In genomic region chr4:131744685-131745043, GRCm38 (mm10) we compare ENCODE assay signal across 19 mouse cellular contexts.
DNase-seq lines count a peak whose midpoint lies in the region; ATAC-seq and TF ChIP-seq lines count a peak whose summit lies in the region.
"Had no signal": no experiment of that assay in that cellular context is flagged by ENCODE, and none has a peak within 500 bp of the region (broad histone marks: within the 10 kb centered on the region; RNA-seq: fewer than 3 reads in every experiment).

No protein-coding gene starts in this region.

- no peak overlapping the region for H3K4me3 ChIP-seq in gastrocnemius, adult 2 months
- H3K4me3 ChIP-seq in kidney, adult 2 months (ENCODE audit: insufficient read depth, low read depth, low read length): no peak overlapping the region
- peak overlapping the region; percentile 28 for H3K4me3 ChIP-seq in megakaryocyte, embryonic 14.5 days (replicated peaks)
- no peak overlapping the region for H3K4me3 ChIP-seq in stomach, embryonic 16.5 days (replicated peaks; ENCODE audit: low read length)
- H3K4me3 ChIP-seq in forebrain, embryonic 16.5 days (replicated peaks; ENCODE audit: low read length): no peak overlapping the region
- H3K4me3 ChIP-seq: hindbrain, embryonic 12.5 days; limb, embryonic 12.5 days; liver, embryonic 15.5 days; midbrain, embryonic 10.5 days; myocyte had no signal

- no peak for TF ChIP-seq POLR2A in kidney, adult 2 months (IDR thresholded peaks at IDR 0.05; ENCODE audit: low read depth, low read length)

- peaks cover 8% of the 10 kb centered on the region; the same call in 1 of the 2 replicates for H3K4me1 ChIP-seq in kidney, adult 2 months (ENCODE audit: control insufficient read depth, insufficient read depth, low read length)
- H3K4me1 ChIP-seq in megakaryocyte, embryonic 14.5 days: peaks cover 24% of the 10 kb centered on the region
- H3K4me1 ChIP-seq in stomach, embryonic 16.5 days (ENCODE audit: control insufficient read depth, insufficient read depth, low read length): peaks cover 16% of the 10 kb centered on the region
- H3K4me1 ChIP-seq in forebrain, embryonic 16.5 days (replicated peaks; ENCODE audit: control insufficient read depth, insufficient read depth, low read length): no peaks in the 10 kb centered on the region
- H3K4me1 ChIP-seq: hindbrain, embryonic 12.5 days; liver, embryonic 15.5 days had no signal

- TF ChIP-seq CTCF in gastrocnemius, adult 2 months (IDR thresholded peaks at IDR 0.05): no peak
- TF ChIP-seq CTCF in kidney, adult 2 months (conservative IDR thresholded peaks at IDR 0.05; ENCODE audit: insufficient read depth, insufficient read length, low read depth, low read length): no peak

- no peaks in the 10 kb centered on the region for H3K36me3 ChIP-seq in kidney, adult 2 months (ENCODE audit: control insufficient read depth, insufficient read depth, low read length)
- H3K36me3 ChIP-seq in megakaryocyte, embryonic 14.5 days (replicated peaks; ENCODE audit: low read length): no peaks in the 10 kb centered on the region
- no peaks in the 10 kb centered on the region for H3K36me3 ChIP-seq in stomach, embryonic 16.5 days (ENCODE audit: control insufficient read depth, insufficient read depth, low read length)
- no peaks in the 10 kb centered on the region for H3K36me3 ChIP-seq in forebrain, embryonic 16.5 days (ENCODE audit: control insufficient read depth, insufficient read depth)
- H3K36me3 ChIP-seq: hindbrain, embryonic 12.5 days; limb, embryonic 12.5 days; liver, embryonic 15.5 days; midbrain, embryonic 10.5 days had no signal

- DNase-seq in gastrocnemius, adult 2 months: no peak
- DNase-seq in gastrocnemius, postnatal 10 days: no peak
- peak; percentile 59 for DNase-seq in kidney, adult 2 months
- DNase-seq in kidney, postnatal 10 days: no peak
- DNase-seq: adrenal gland, postnatal 25 days; cerebellum, postnatal 36 days; gastrocnemius, postnatal 14 days; right cerebral cortex, adult 18-20 months; thymus, adult 18-20 months had no signal

- ATAC-seq in megakaryocyte, adult 5-6 weeks (ENCODE audit: poor library complexity, severe bottlenecking): no peak
- ATAC-seq in stomach, embryonic 16.5 days (ENCODE audit: insufficient read depth, low FRiP score): no peak
- ATAC-seq in forebrain, embryonic 16.5 days: no peak
- ATAC-seq: forebrain, embryonic 14.5 days had no signal

- no peak overlapping the region for H3K4me2 ChIP-seq in stomach, embryonic 16.5 days (ENCODE audit: low read depth, low read length)
- H3K4me2 ChIP-seq in forebrain, embryonic 16.5 days (ENCODE audit: low read length): no peak overlapping the region
- H3K4me2 ChIP-seq: hindbrain, embryonic 12.5 days; limb, embryonic 12.5 days; liver, embryonic 15.5 days had no signal

- intact Hi-C loops in gastrocnemius, adult 2 months (cut with DNase I): no loop called here

- H3K27ac ChIP-seq in gastrocnemius, adult 2 months: peak overlapping the region; percentile 67
- H3K27ac ChIP-seq in kidney, adult 2 months (ENCODE audit: insufficient read depth, low read depth, low read length): peak overlapping the region; percentile 62
- H3K27ac ChIP-seq in stomach, embryonic 16.5 days (ENCODE audit: low read length): peak overlapping the region; percentile 38; the same call in 1 of the 2 replicates
- no peak overlapping the region for H3K27ac ChIP-seq in forebrain, embryonic 16.5 days (ENCODE audit: low read length)
- H3K27ac ChIP-seq: hindbrain, embryonic 12.5 days; liver, embryonic 15.5 days; midbrain, embryonic 10.5 days had no signal

- WGBS in kidney, adult 2 months: 33% methylated on average over 5 of the region's 5 CpGs
- WGBS in stomach, embryonic 16.5 days: 39% methylated on average over 5 of the region's 5 CpGs
- WGBS in forebrain, embryonic 16.5 days: 83% methylated on average over 5 of the region's 5 CpGs

- H3K9me3 ChIP-seq in megakaryocyte, embryonic 14.5 days: no peaks in the 10 kb centered on the region; the same call in 1 of the 2 replicates
- no peaks in the 10 kb centered on the region for H3K9me3 ChIP-seq in stomach, embryonic 16.5 days (replicated peaks; ENCODE audit: control insufficient read depth, low read length)
- no peaks in the 10 kb centered on the region for H3K9me3 ChIP-seq in forebrain, embryonic 16.5 days (ENCODE audit: control insufficient read depth, low read length)
- H3K9me3 ChIP-seq: hindbrain, embryonic 12.5 days; limb, embryonic 12.5 days; liver, embryonic 15.5 days; midbrain, embryonic 10.5 days had no signal

- no peaks in the 10 kb centered on the region for H3K27me3 ChIP-seq in kidney, adult 2 months (replicated peaks; ENCODE audit: control insufficient read depth, insufficient read depth, low read length)
- peaks cover 10% of the 10 kb centered on the region for H3K27me3 ChIP-seq in megakaryocyte, embryonic 14.5 days (replicated peaks)
- H3K27me3 ChIP-seq in stomach, embryonic 16.5 days (ENCODE audit: control insufficient read depth, insufficient read depth, low read length): no peaks in the 10 kb centered on the region
- no peaks in the 10 kb centered on the region for H3K27me3 ChIP-seq in forebrain, embryonic 16.5 days (replicated peaks; ENCODE audit: control insufficient read depth, insufficient read depth, low read length)
- H3K27me3 ChIP-seq: hindbrain, embryonic 12.5 days; limb, embryonic 12.5 days; liver, embryonic 15.5 days had no signal

- no peak overlapping the region for H3K9ac ChIP-seq in stomach, embryonic 16.5 days (ENCODE audit: low read length)
- H3K9ac ChIP-seq in forebrain, embryonic 16.5 days (replicated peaks; ENCODE audit: low read depth, low read length): no peak overlapping the region
- H3K9ac ChIP-seq: hindbrain, embryonic 12.5 days; limb, embryonic 12.5 days; liver, embryonic 15.5 days had no signal
